Mouse (Mus musculus): Measurements from ENCODE around the gene Gm11127.
"Not testable (repeated sequence)": the region's sequence is repeated elsewhere in the genome, so short reads cannot be mapped to it uniquely, and the experiment has no call there.

Gm11127 gene

GRCm38 (mm10) chr17:36031583-36032331, 26.4 kb downstream of the Gm11127 start:
- not testable (repeated sequence) for DNase-seq (ENCODE audit: extremely low read depth, low read depth, low spot score)

DNA sequence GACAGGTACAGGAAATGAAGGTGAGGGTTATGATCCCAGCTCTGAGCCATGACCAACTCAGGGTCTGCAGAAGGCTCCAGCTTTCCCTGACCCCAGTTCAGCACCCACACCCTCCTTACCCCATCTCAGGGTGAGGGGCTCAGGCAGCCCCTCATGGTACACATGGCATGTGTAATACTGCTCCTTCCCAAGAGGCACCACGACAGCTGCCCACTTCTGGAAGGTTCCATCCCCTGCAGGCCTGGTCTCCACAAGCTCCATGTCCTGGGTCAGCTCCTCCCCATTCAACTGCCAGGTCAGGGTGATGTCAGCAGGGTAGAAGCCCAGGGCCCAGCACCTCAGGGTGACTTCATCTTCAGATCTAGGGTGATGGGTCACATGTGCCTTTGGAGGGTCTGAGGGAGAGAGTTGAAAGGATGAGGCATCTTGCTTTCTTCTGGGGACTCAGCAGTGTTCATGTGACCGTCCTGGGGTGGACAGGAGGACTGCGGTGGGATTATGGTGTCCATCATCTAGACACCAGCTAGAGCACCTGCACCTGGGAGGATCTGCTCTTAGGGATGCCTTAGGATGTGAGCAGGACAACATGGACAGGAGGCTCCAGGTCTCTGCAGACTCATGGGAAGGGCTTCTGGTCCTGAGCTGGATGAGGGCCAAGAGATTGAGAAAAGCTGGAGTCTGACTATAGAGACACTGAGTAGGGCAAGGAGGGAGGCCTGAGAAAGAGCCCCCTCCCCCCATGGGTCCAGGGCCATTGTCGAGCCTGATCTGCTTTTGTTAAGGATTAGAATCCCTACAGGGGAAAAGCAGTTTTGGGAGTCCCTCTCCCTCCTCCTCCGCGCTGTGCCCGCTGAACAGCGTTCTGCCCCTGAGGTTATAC, 27.2 kb downstream of the Gm11127 start:
- DNase-seq (ENCODE audit: extremely low read depth, low read depth, low spot score), result not testable (repeated sequence)

DNA sequence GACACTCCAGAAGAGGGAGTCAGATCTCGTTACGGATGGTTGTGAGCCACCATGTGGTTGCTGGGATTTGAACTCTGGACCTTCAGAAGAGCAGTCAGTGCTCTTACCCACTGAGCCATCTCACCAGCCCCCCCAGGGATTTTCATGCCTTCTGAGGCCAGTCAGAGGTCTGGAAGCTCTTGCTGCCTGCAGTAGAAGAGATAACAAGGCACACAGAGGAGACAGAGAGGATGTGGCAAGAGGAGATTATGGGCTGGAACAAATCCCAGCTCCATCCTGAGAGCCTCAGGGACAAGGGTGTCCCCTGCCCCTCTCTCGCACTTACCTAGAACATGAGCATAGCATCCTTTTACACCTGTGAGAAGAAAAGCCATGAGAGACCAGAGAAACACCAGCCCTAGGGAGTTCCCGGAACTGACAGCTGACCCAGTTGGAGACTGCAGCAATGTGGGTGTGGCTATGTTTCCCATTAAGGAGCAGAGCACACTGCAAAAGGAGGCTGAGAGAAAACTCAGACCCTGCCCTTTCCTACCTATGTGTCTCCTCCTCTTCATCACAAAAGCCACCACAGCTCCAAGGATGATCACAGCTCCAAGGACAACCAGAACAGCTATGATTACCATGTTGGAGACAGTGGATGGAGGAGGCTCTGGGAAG, 28.0 kb downstream of the Gm11127 start:
- DNase-seq (ENCODE audit: extremely low read depth, low read depth, low spot score), result not testable (repeated sequence)

DNA sequence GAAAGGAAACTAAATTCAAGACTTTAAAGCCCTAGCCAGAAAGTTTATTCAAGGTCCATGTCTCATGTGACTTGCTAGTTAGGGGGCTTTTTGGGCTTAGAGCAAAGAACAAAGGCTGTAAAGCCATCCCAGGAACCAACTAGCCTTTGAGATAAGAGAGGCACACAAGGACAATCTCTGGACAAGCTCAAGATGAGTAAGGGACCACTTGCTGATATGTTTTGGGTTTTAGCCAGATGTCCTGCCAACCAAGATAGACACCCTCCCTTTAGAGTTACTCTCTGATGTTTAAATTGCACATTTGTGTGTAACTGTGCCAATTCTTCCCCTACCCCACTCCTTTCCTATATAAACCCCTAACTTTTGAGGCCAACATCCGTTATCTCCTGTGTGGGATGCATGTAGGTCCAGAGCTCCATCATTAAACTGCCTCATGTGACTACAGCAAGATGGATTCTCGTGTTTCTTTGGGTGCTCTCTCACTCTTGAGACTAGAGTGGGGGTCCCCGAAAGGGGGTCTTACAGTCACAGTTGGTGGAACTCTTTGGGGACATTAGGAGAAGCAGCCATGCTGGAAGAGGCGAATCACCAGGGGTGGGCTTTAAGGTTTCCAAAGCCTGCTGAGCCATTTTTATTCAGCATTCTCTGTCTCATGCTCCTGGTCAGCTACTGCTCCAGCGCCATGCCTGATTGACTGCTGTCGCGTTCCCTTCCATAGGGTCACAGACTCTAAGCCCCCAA, 29.1 kb downstream of the Gm11127 start:
- no peak for DNase-seq (ENCODE audit: extremely low read depth, low read depth, low spot score)

DNA sequence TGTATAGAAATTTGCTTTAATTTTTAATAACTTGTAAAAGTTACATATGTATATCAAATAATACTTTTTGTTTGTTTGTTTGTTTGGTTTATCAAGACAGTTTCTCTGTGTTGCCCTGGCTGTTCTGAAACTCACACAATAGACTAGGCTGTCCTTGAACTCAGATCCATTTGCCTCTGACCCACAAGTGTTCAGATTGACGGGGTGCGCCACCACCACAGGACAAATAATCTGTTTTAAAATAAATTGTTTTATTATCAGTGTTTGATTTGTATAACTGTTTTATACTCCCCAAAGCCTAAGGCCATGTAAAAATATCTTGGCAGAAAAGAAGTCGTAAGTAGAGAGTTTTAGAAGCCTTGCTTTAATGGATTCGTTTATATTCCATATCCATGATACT, 30.5 kb downstream of the Gm11127 start:
- DNase-seq (ENCODE audit: extremely low read depth, low read depth, low spot score), result no peak

DNA sequence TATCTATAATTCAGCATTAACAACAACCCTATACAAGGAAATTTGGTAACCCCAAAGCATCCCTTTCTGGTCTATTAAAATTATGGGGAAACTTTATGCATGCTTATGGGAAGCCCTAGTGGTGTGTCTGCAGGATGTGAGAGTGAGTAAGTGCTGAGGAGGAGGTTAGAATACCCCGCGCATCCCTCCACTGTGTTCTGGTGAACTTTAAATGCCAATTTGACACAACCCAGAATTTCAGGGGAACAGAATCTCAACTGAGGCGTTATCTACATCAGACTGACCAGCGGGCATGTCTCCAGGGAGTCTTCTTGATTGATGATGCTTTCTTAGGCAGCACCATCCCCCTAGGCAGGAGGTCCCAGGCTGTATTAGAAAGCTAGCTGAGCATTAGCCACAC, 32.3 kb downstream of the Gm11127 start:
- no peak for DNase-seq (ENCODE audit: extremely low read depth, low read depth, low spot score)

GRCm38 (mm10) chr17:36025197-36025596, 33.0 kb downstream of the Gm11127 start:
- DNase-seq (ENCODE audit: extremely low read depth, low read depth, low spot score), result no peak

DNA sequence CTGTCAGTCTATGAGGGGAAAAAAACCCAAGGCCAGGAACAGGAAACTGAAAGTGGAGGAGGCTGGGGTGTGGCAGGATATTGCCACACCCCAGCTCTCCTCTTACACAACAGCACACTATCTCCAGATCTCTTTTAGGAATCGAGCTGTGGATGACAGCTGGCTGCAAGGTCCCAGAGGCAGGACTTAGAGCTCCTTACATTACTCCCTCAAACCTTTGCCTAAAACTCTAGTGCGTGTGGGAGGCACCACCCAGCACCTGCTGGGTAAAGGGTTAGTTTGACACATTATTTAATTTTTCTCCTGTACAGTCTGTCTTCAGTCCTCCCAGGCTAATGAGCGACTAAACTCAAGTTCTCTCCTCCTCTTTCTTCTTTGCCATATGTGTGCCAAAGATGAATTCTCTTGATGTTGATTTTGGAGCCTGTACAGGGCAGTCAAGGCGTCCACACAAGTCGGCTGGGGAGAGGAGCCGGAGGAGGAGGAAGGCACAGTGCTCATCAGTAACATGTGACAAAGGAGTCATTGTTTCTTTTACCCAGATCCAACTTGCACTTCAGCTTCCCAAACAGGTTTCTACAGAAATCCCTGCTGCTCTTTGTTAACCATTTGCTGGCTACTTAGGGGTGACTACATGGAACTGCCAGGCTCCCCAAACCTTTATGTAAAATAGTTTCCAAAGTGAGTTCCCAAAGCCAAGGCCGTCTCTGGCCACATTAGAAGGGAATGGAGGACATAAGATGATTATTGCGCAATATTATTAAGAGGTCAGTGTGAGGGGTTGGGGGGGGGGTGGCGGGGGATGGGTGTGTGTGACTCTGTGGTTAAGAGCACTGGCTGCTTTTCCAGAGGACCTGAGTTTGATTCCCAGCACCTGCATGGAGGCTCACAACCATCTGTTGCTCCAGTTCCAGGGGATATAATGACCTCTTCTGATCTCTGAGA, 34.2 kb downstream of the Gm11127 start:
- peak; percentile 92 for DNase-seq (ENCODE audit: extremely low read depth, low read depth, low spot score)

GRCm38 (mm10) chr17:36022922-36023321, 35.2 kb downstream of the Gm11127 start:
- DNase-seq (ENCODE audit: extremely low read depth, low read depth, low spot score), result no peak

DNA sequence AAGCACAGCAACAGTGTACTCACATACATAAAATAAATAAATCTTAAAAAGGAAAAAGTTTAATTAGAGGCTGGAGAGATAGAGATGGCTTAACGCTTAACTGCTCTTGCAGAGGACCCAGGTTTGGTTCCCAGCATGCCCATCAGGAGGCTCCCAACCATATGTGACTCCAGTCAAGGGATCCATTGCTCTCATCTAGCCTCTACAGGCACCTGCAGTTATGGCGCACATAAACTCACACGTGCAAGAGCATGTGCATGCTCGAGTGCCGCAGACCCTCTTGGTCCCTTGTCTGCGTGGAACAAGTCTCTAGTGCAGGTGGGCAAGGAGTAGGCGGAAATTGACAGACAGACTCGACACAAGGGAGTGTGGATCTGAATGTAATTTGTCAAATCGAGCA, 36.1 kb downstream of the Gm11127 start:
- no peak for DNase-seq (ENCODE audit: extremely low read depth, low read depth, low spot score)

- no peak for DNase-seq (ENCODE audit: extremely low read depth, low read depth, low spot score)
These were observed 36.9 kb downstream of the Gm11127 start for GRCm38 (mm10) chr17:36021309-36021708.

- no peak for DNase-seq (ENCODE audit: extremely low read depth, low read depth, low spot score)
These were observed 37.7 kb downstream of the Gm11127 start, which contains the start of gene H2-T24 for GRCm38 (mm10) chr17:36020191-36021073. Gene H2-T24 (minus strand): TSS chr17:36020560.

DNA sequence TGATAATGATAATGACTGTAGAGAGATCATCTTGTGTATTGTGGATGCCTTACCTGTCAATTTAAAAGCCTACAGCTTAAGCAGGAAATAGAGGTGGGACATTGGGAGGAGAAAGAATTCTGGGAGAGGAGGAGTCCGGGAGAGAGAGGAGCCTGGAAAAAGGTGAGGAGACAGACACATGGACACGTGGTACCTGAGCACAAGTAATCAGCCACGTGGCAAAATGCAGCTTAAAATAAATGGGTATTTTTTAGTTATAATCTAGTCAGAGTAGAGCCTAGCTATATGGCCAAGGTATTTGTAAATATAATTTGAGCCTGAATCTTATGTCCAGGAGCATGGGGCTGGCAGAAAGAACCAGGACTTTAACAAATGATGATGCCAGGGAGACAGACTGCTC, 38.7 kb downstream of the Gm11127 start:
- DNase-seq (ENCODE audit: extremely low read depth, low read depth, low spot score), result no peak

- no peak for DNase-seq (ENCODE audit: extremely low read depth, low read depth, low spot score)
These were observed 39.2 kb downstream of the Gm11127 start for GRCm38 (mm10) chr17:36018979-36019378.

DNA sequence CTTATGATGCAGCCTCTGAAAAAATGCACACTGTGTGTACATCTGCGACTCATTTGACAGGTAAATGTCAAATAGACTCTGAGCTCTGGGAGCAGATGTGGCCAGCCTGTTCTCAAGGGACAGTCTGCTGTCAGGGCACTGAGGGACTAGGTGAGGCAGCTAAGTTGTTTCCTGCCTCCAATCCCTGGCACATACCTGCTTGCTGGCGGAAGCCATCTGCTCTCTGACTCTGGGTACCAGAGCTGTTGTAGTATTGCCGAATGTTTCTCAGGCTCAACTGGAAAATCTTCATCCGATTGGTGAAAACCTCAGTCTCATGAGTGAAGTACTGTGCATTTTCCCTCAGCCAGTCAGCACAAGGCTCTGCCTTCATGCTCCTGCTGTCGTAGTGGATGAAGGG, 41.1 kb downstream of the Gm11127 start:
- no peak for DNase-seq (ENCODE audit: extremely low read depth, low read depth, low spot score)

DNA sequence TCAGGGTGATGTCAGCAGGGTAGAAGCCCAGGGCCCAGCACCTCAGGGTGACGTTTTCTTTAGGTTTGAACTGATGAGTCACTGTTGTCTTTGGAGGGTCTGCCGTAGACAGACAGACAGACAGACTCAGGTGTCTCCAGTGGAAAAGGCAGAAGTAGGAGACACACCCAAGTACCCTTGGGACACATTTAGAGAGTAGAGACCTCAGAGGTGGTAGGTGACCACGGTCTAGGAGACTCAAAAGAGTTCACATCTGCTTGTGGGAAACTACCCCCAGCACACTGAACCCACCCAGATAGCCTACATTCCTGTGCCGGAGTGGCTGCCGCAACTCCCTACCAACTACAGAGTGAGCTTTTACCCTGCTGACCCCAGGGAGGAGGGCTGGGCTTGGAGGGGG, 43.2 kb downstream of the Gm11127 start:
- no peak for DNase-seq (ENCODE audit: extremely low read depth, low read depth, low spot score)

All from fat pad, adult 2 months (tissue).